Mouse (Mus musculus) embryonic fibroblast, embryonic 13.5 days (primary cell): ENCODE measurements at regions not wholly inside any gene's neighbourhood (a gene's known extent, or its start where the extent isn't known, plus 50 kb on each side); places are given as distances from the start of the nearest gene placed in this dataset.

Experiments used
- H3K27ac ChIP-seq: 2 replicates; pipeline ENCODE4 v1.5.1; 2012; ENCODE audit warnings: low read length, control low read depth, inconsistent platforms; ENCODE audit not compliant: insufficient read depth
- H3K4me1 ChIP-seq: 2 replicates; pipeline ENCODE4 v1.6.1; 2011; ENCODE audit warnings: low read length; ENCODE audit not compliant: control insufficient read depth, insufficient read depth
- H3K4me3 ChIP-seq: 2 replicates; pipeline ENCODE4 v1.5.1; 2011; ENCODE audit warnings: mild to moderate bottlenecking, control low read depth, low read length; ENCODE audit not compliant: insufficient read depth
- CTCF ChIP-seq: IDR thresholded peaks from 2 replicates; pipeline ENCODE4 v1.5.1; 2011; ENCODE audit warnings: mild to moderate bottlenecking, control low read depth, low read length, moderate library complexity, borderline replicate concordance; ENCODE audit not compliant: insufficient read depth
- POLR2A ChIP-seq: IDR thresholded peaks from 2 replicates; pipeline ENCODE4 v1.6.1; 2011; ENCODE audit warnings: low read depth, mild to moderate bottlenecking, control low read depth, low read length, moderate library complexity

- TF ChIP-seq POLR2A = no peak
- no peak for TF ChIP-seq CTCF
Observed at GRCm38 (mm10) chr13:102323876-102324275, 369.5 kb upstream of the Cd180 start.

GRCm38 (mm10) chr13:102326003-102326402, 367.4 kb upstream of the Cd180 start:
- Histone ChIP-seq H3K27ac (no peak overlapping the region), H3K4me1 (no peaks in the 10 kb centered on the region), H3K4me3 (no peak overlapping the region)
- no peak for TF ChIP-seq CTCF
- no peak for TF ChIP-seq POLR2A

More at GRCm38 (mm10) chr13:102323876-102324275, 369.5 kb upstream of the Cd180 start:
- Histone ChIP-seq H3K4me3 (no peak overlapping the region), H3K4me1 (no peaks in the 10 kb centered on the region), H3K27ac (no peak overlapping the region)

GRCm38 (mm10) chr13:102326544-102326943, 366.8 kb upstream of the Cd180 start:
- no peaks in the 10 kb centered on the region for H3K4me1 ChIP-seq
- TF ChIP-seq POLR2A = no peak
- no peak for TF ChIP-seq CTCF

GRCm38 (mm10) chr13:102333667-102334066, 359.7 kb upstream of the Cd180 start:
- Histone ChIP-seq H3K4me3 (no peak overlapping the region), H3K27ac (no peak overlapping the region), H3K4me1 (no peaks in the 10 kb centered on the region)
- TF ChIP-seq CTCF = no peak
- TF ChIP-seq POLR2A = no peak

More at GRCm38 (mm10) chr13:102326544-102326943, 366.8 kb upstream of the Cd180 start:
- H3K27ac ChIP-seq = no peak overlapping the region
- H3K4me3 ChIP-seq = no peak overlapping the region

GRCm38 (mm10) chr13:102334131-102334534, 359.2 kb upstream of the Cd180 start:
- Histone ChIP-seq H3K27ac (no peak overlapping the region), H3K4me1 (no peaks in the 10 kb centered on the region), H3K4me3 (no peak overlapping the region)
- no peak for TF ChIP-seq POLR2A
- TF ChIP-seq CTCF = no peak

- no peak overlapping the region for H3K4me3 ChIP-seq
- TF ChIP-seq POLR2A (no peak), CTCF (no peak)
- H3K27ac ChIP-seq = no peak overlapping the region
- no peaks in the 10 kb centered on the region for H3K4me1 ChIP-seq
Observed at GRCm38 (mm10) chr13:102343236-102343635, 350.1 kb upstream of the Cd180 start.

- Histone ChIP-seq H3K4me3 (no peak overlapping the region), H3K4me1 (no peaks in the 10 kb centered on the region), H3K27ac (no peak overlapping the region)
- no peak for TF ChIP-seq POLR2A
- TF ChIP-seq CTCF = no peak
Observed at GRCm38 (mm10) chr13:102344606-102345269, 348.6 kb upstream of the Cd180 start.

GRCm38 (mm10) chr13:102349493-102349892, 343.9 kb upstream of the Cd180 start:
- TF ChIP-seq POLR2A (no peak), CTCF (no peak)

GRCm38 (mm10) chr13:102352073-102352854, 341.1 kb upstream of the Cd180 start:
- TF ChIP-seq CTCF (no peak), POLR2A (no peak)
- Histone ChIP-seq H3K4me3 (no peak overlapping the region), H3K27ac (no peak overlapping the region), H3K4me1 (peaks cover 2% of the 10 kb centered on the region; the same call in 1 of the 2 replicates)

More at GRCm38 (mm10) chr13:102349493-102349892, 343.9 kb upstream of the Cd180 start:
- Histone ChIP-seq H3K27ac (no peak overlapping the region), H3K4me3 (no peak overlapping the region), H3K4me1 (no peaks in the 10 kb centered on the region)

- Histone ChIP-seq H3K27ac (no peak overlapping the region; the same call in 1 of the 2 replicates), H3K4me3 (no peak overlapping the region), H3K4me1 (peaks cover 2% of the 10 kb centered on the region; the same call in 1 of the 2 replicates)
- TF ChIP-seq CTCF (no peak), POLR2A (no peak)
Observed at GRCm38 (mm10) chr13:102355569-102355968, 337.8 kb upstream of the Cd180 start.
